Mouse (Mus musculus) hindbrain, embryonic 14.5 days (tissue): ENCODE data around the gene Lhfpl2. TPM values are rescaled to one million over a fixed set of nuclear protein-coding genes. Genes with fewer than 3 reads are reported as not detected.

Experiments used
- ATAC-seq: fragments of 200-750 bp; cut with Nextera tagmentation; 2 replicates; pipeline ENCODE4 v1.8.0; 2017; ENCODE audit warnings: moderate number of reproducible peaks, mild to moderate bottlenecking, moderate TSS enrichment, moderate library complexity; ENCODE audit not compliant: low FRiP score
- DNase-seq: peaks from one replicate; pipeline ENCODE4 v3.0.0-alpha.2; 2015; ENCODE audit warnings: low spot score
- H3K27ac ChIP-seq: fragments of 300-500 bp; sonication (generic); 2 replicates; pipeline ENCODE4 v1.5.1; 2014; ENCODE audit warnings: mild to moderate bottlenecking, moderate library complexity
- H3K27me3 ChIP-seq: fragments of 300-500 bp; sonication (generic); 2 replicates; pipeline ENCODE4 v1.6.1; 2014; ENCODE audit warnings: mild to moderate bottlenecking, low read length, mixed read lengths; ENCODE audit not compliant: control insufficient read depth, insufficient read depth
- H3K36me3 ChIP-seq: fragments of 300-500 bp; sonication (generic); replicated peaks from 2 replicates; pipeline ENCODE4 v1.6.1; 2014; ENCODE audit not compliant: control insufficient read depth, insufficient read depth
- H3K4me1 ChIP-seq: fragments of 300-500 bp; sonication (generic); replicated peaks from 2 replicates; pipeline ENCODE4 v1.6.1; 2014; ENCODE audit warnings: antibody characterized with exemption, low read length, mixed read lengths; ENCODE audit not compliant: control insufficient read depth, insufficient read depth
- H3K4me2 ChIP-seq: fragments of 300-500 bp; sonication (generic); replicated peaks from 2 replicates; pipeline ENCODE4 v1.6.1; 2014; ENCODE audit warnings: mild to moderate bottlenecking, moderate library complexity
- H3K4me3 ChIP-seq: fragments of 300-500 bp; sonication (generic); replicated peaks from 2 replicates; pipeline ENCODE4 v1.5.1; 2014; ENCODE audit warnings: mild to moderate bottlenecking, low read length
- H3K9ac ChIP-seq: fragments of 300-500 bp; sonication (generic); 2 replicates; pipeline ENCODE4 v1.6.1; 2014
- H3K9me3 ChIP-seq: fragments of 300-500 bp; sonication (generic); 2 replicates; pipeline ENCODE4 v1.6.1; 2016; ENCODE audit warnings: low read length; ENCODE audit not compliant: control insufficient read depth
- WGBS: fragments of 180-500 bp; shearing (Covaris S2); extraction: QIAGEN DNeasy Blood & Tissue Kit; methylation state at CpG from one replicate; pipeline ENCODE4 v1.1.7; 2014; 5-methylcytosine and 5-hydroxymethylcytosine counted together
- polyA plus RNA-seq: library from polyadenylated mRNA; unstranded; fragments of >200 nt; fragmentation: Nextera tagmentation; extraction: Ambion mirVana; gene quantifications from 2 replicates; pipeline ENCODE4 v1.2.1, GENCODE M21; 2014

Gene Lhfpl2
- polyA plus RNA-seq, 1 experiment from 2014 or later: 21.3 TPM

- WGBS: 94% methylated on average over 3 of the region's 3 CpGs
- Histone ChIP-seq H3K9ac (no peak overlapping the region), H3K4me2 (no peak overlapping the region), H3K27ac (no peak overlapping the region), H3K36me3 (no peaks in the 10 kb centered on the region), H3K9me3 (no peaks in the 10 kb centered on the region), H3K27me3 (0 out of 2 replicates have a peak, but pooled peaks cover 7% of the 10 kb centered on the region), H3K4me3 (no peak overlapping the region), H3K4me1 (no peaks in the 10 kb centered on the region)
- DNase-seq (no peak), ATAC-seq (no peak)
Observed at GRCm38 (mm10) chr13:94050782-94051181, 6.8 kb upstream of the Lhfpl2 start.

GRCm38 (mm10) chr13:94057036-94057562 lies 497 bp upstream of the Lhfpl2 start:
- H3K4me3 ChIP-seq: peak overlapping the region; percentile 70
- DNase-seq: no peak
- peak overlapping the region; percentile 78 for H3K9ac ChIP-seq
- H3K9me3 ChIP-seq: no peaks in the 10 kb centered on the region
- H3K4me2 ChIP-seq: peak overlapping the region; percentile 100
- 2% methylated on average over 17 of the region's 17 CpGs for WGBS
- H3K36me3 ChIP-seq: no peaks in the 10 kb centered on the region
- H3K27me3 ChIP-seq: peaks cover 44% of the 10 kb centered on the region
- peaks cover 13% of the 10 kb centered on the region for H3K4me1 ChIP-seq
- no peak overlapping the region for H3K27ac ChIP-seq
- peak; percentile 18; the same call in 1 of the 2 replicates for ATAC-seq

- Histone ChIP-seq H3K27me3 (peaks cover 58% of the 10 kb centered on the region), H3K4me3 (peak overlapping the region; percentile 70), H3K9me3 (no peaks in the 10 kb centered on the region), H3K4me2 (peak overlapping the region; percentile 100), H3K9ac (peak overlapping the region; percentile 78; the same call in 1 of the 2 replicates), H3K36me3 (no peaks in the 10 kb centered on the region), H3K4me1 (peaks cover 13% of the 10 kb centered on the region), H3K27ac (no peak overlapping the region)
- no peak for DNase-seq
- WGBS: 42% methylated on average over 6 of the region's 6 CpGs
- ATAC-seq: no peak
Observed at GRCm38 (mm10) chr13:94058642-94059222, 1.1 kb downstream of the Lhfpl2 start.

GRCm38 (mm10) chr13:94059373-94059772 lies 1.8 kb downstream of the Lhfpl2 start:
- ATAC-seq (no peak), DNase-seq (no peak)
- Histone ChIP-seq H3K4me3 (no peak overlapping the region), H3K27me3 (peaks cover 64% of the 10 kb centered on the region), H3K4me1 (peaks cover 14% of the 10 kb centered on the region), H3K36me3 (no peaks in the 10 kb centered on the region), H3K9ac (no peak overlapping the region), H3K4me2 (peak overlapping the region; percentile 100), H3K27ac (no peak overlapping the region), H3K9me3 (no peaks in the 10 kb centered on the region)
- WGBS: 95% methylated on average over 4 of the region's 4 CpGs

GRCm38 (mm10) chr13:94059778-94060177 lies 2.2 kb downstream of the Lhfpl2 start:
- Histone ChIP-seq H3K4me3 (no peak overlapping the region), H3K4me2 (no peak overlapping the region), H3K36me3 (no peaks in the 10 kb centered on the region), H3K27me3 (peaks cover 68% of the 10 kb centered on the region), H3K9me3 (no peaks in the 10 kb centered on the region), H3K4me1 (peaks cover 18% of the 10 kb centered on the region), H3K27ac (no peak overlapping the region), H3K9ac (no peak overlapping the region)
- ATAC-seq: no peak
- 87% methylated on average over 6 of the region's 6 CpGs for WGBS
- no peak for DNase-seq

- no peak overlapping the region for H3K27ac ChIP-seq
- ATAC-seq (no peak), DNase-seq (no peak)
- H3K9ac ChIP-seq: no peak overlapping the region
- H3K27me3 ChIP-seq: peaks cover 70% of the 10 kb centered on the region
- H3K4me2 ChIP-seq: no peak overlapping the region
- no peaks in the 10 kb centered on the region for H3K9me3 ChIP-seq
- H3K4me3 ChIP-seq: no peak overlapping the region
- no peaks in the 10 kb centered on the region for H3K36me3 ChIP-seq
- H3K4me1 ChIP-seq: peaks cover 23% of the 10 kb centered on the region
- WGBS: 81% methylated on average over 3 of the region's 3 CpGs
Observed at GRCm38 (mm10) chr13:94060461-94060860, 2.9 kb downstream of the Lhfpl2 start.

GRCm38 (mm10) chr13:94061256-94061877 lies 3.8 kb downstream of the Lhfpl2 start:
- H3K36me3 ChIP-seq: no peaks in the 10 kb centered on the region
- H3K4me2 ChIP-seq: no peak overlapping the region
- DNase-seq: no peak
- no peak overlapping the region for H3K27ac ChIP-seq
- no peak for ATAC-seq
- H3K4me1 ChIP-seq: peaks cover 23% of the 10 kb centered on the region
- H3K4me3 ChIP-seq: no peak overlapping the region
- WGBS: 61% methylated on average over 9 of the region's 9 CpGs
- H3K27me3 ChIP-seq: peaks cover 70% of the 10 kb centered on the region
- H3K9ac ChIP-seq: no peak overlapping the region
- no peaks in the 10 kb centered on the region for H3K9me3 ChIP-seq

- ATAC-seq: 0 out of 2 replicates have a peak, but pooled peaks have one; percentile 18
- 20% methylated on average over 20 of the region's 21 CpGs for WGBS
- peak; percentile 52 for DNase-seq
- Histone ChIP-seq H3K27me3 (peaks cover 73% of the 10 kb centered on the region), H3K4me2 (peak overlapping the region; percentile 24; the same call in 1 of the 2 replicates), H3K9me3 (no peaks in the 10 kb centered on the region), H3K4me3 (no peak overlapping the region), H3K9ac (no peak overlapping the region), H3K4me1 (peaks cover 23% of the 10 kb centered on the region), H3K36me3 (no peaks in the 10 kb centered on the region), H3K27ac (no peak overlapping the region)
Observed at GRCm38 (mm10) chr13:94062349-94063111, 4.9 kb downstream of the Lhfpl2 start.

GRCm38 (mm10) chr13:94063156-94063555 lies 5.6 kb downstream of the Lhfpl2 start:
- H3K36me3 ChIP-seq: no peaks in the 10 kb centered on the region
- peaks cover 18% of the 10 kb centered on the region for H3K4me1 ChIP-seq
- WGBS: 46% methylated on average over 8 of the region's 8 CpGs
- DNase-seq (no peak), ATAC-seq (no peak)
- no peak overlapping the region for H3K4me3 ChIP-seq
- peak overlapping the region; percentile 24; the same call in 1 of the 2 replicates for H3K4me2 ChIP-seq
- no peak overlapping the region for H3K27ac ChIP-seq
- no peak overlapping the region for H3K9ac ChIP-seq
- peaks cover 75% of the 10 kb centered on the region for H3K27me3 ChIP-seq
- H3K9me3 ChIP-seq: no peaks in the 10 kb centered on the region
